Mouse (Mus musculus): ENCODE measurements around the gene Prr15l. TPM values are rescaled to one million over a fixed set of nuclear protein-coding genes. Genes with fewer than 3 reads are reported as not detected.

Gene Prr15l
- polyA plus RNA-seq (2016; fragmentation: Nextera tagmentation; extraction: Ambion mirVana): 0.84 and 1.1 TPM in 2 replicates

- H3K4me2 ChIP-seq: no peak within 1 kb of the TSS
- no peak within 1 kb of the TSS for H3K4me3 ChIP-seq (replicated peaks)
- H3K4me1 ChIP-seq (replicated peaks): no peaks in the 10 kb centered on the region; the same call in 1 of the 2 replicates
- ATAC-seq (ENCODE audit: insufficient number of reproducible peaks, insufficient read depth, low FRiP score, low TSS enrichment, low read depth): no peak
- H3K9me3 ChIP-seq: no peaks in the 10 kb centered on the region
- no peaks in the 10 kb centered on the region for H3K36me3 ChIP-seq
- H3K27ac ChIP-seq: no peak within 1 kb of the TSS
- H3K27me3 ChIP-seq: peaks cover 53% of the 10 kb centered on the region
- no peak within 1 kb of the TSS for H3K9ac ChIP-seq (replicated peaks)
- WGBS: 46% methylated on average over 2 of the region's 2 CpGs
Observed at GRCm38 (mm10) chr11:96928088-96928487, at the start of gene Prr15l. Gene Prr15l, plus strand, starts transcription at chr11:96928104.

GRCm38 (mm10) chr11:96878715-96879114 is 49.2 kb upstream of the Prr15l start:
- 82% methylated on average over 3 of the region's 3 CpGs for whole genome bisulfite sequencing
- H3K9ac ChIP-seq (replicated peaks): no peak overlapping the region
- peaks cover 3% of the 10 kb centered on the region; the same call in 1 of the 2 replicates for H3K27me3 ChIP-seq
- peaks cover 28% of the 10 kb centered on the region for H3K4me1 ChIP-seq (replicated peaks)
- H3K27ac ChIP-seq: no peak overlapping the region
- H3K9me3 ChIP-seq: no peaks in the 10 kb centered on the region
- no peaks in the 10 kb centered on the region for H3K36me3 ChIP-seq
- H3K4me2 ChIP-seq: no peak overlapping the region
- H3K4me3 ChIP-seq (replicated peaks): no peak overlapping the region
- ATAC-seq (ENCODE audit: insufficient number of reproducible peaks, insufficient read depth, low FRiP score, low TSS enrichment, low read depth): no peak

GRCm38 (mm10) chr11:96879359-96879758 is 48.5 kb upstream of the Prr15l start:
- H3K4me1 ChIP-seq (replicated peaks): peaks cover 23% of the 10 kb centered on the region
- no peak for ATAC-seq (ENCODE audit: insufficient number of reproducible peaks, insufficient read depth, low FRiP score, low TSS enrichment, low read depth)
- no peaks in the 10 kb centered on the region for H3K36me3 ChIP-seq
- no peak overlapping the region for H3K4me2 ChIP-seq
- no peak overlapping the region for H3K9ac ChIP-seq (replicated peaks)
- no peak overlapping the region for H3K4me3 ChIP-seq (replicated peaks)
- 56% methylated on average over 7 of the region's 7 CpGs for WGBS
- H3K27me3 ChIP-seq: peaks cover 3% of the 10 kb centered on the region; the same call in 1 of the 2 replicates
- no peak overlapping the region for H3K27ac ChIP-seq
- no peaks in the 10 kb centered on the region for H3K9me3 ChIP-seq

GRCm38 (mm10) chr11:96880296-96880695 is 47.6 kb upstream of the Prr15l start:
- no peak for ATAC-seq (ENCODE audit: insufficient number of reproducible peaks, insufficient read depth, low FRiP score, low TSS enrichment, low read depth)
- Histone ChIP-seq H3K36me3 (no peaks in the 10 kb centered on the region), H3K4me1 (replicated peaks) (peaks cover 16% of the 10 kb centered on the region), H3K27me3 (peaks cover 3% of the 10 kb centered on the region; the same call in 1 of the 2 replicates), H3K9ac (replicated peaks) (no peak overlapping the region), H3K4me3 (replicated peaks) (no peak overlapping the region), H3K9me3 (no peaks in the 10 kb centered on the region), H3K4me2 (no peak overlapping the region), H3K27ac (no peak overlapping the region)
- 93% methylated on average over 9 of the region's 9 CpGs for WGBS

- Histone ChIP-seq H3K4me2 (no peak overlapping the region), H3K4me1 (replicated peaks) (peaks cover 9% of the 10 kb centered on the region), H3K9ac (replicated peaks) (peak overlapping the region; percentile 47), H3K27ac (no peak overlapping the region), H3K9me3 (no peaks in the 10 kb centered on the region), H3K27me3 (no peaks in the 10 kb centered on the region), H3K36me3 (no peaks in the 10 kb centered on the region), H3K4me3 (replicated peaks) (no peak overlapping the region)
- ATAC-seq (ENCODE audit: insufficient number of reproducible peaks, insufficient read depth, low FRiP score, low TSS enrichment, low read depth): no peak
- WGBS: 8% methylated on average over 5 of the region's 5 CpGs
Observed at GRCm38 (mm10) chr11:96885901-96886340, 42.0 kb upstream of the Prr15l start.

- no peaks in the 10 kb centered on the region for H3K27me3 ChIP-seq
- H3K9ac ChIP-seq (replicated peaks): no peak overlapping the region
- no peaks in the 10 kb centered on the region for H3K9me3 ChIP-seq
- H3K4me2 ChIP-seq: no peak overlapping the region
- no peak for ATAC-seq (ENCODE audit: insufficient number of reproducible peaks, insufficient read depth, low FRiP score, low TSS enrichment, low read depth)
- no peaks in the 10 kb centered on the region for H3K36me3 ChIP-seq
- no peak overlapping the region for H3K4me3 ChIP-seq (replicated peaks)
- WGBS: 83% methylated on average over 8 of the region's 8 CpGs
- H3K27ac ChIP-seq: peak overlapping the region; percentile 41; the same call in 1 of the 2 replicates
- peaks cover 9% of the 10 kb centered on the region for H3K4me1 ChIP-seq (replicated peaks)
Observed at GRCm38 (mm10) chr11:96886942-96887546, 40.9 kb upstream of the Prr15l start.

GRCm38 (mm10) chr11:96891784-96892527 is 35.9 kb upstream of the Prr15l start:
- Histone ChIP-seq H3K9ac (replicated peaks) (0 out of 2 replicates have a peak overlapping the region, but pooled peaks have one; percentile 12), H3K36me3 (no peaks in the 10 kb centered on the region), H3K27ac (no peak overlapping the region), H3K4me3 (replicated peaks) (no peak overlapping the region), H3K9me3 (no peaks in the 10 kb centered on the region), H3K27me3 (no peaks in the 10 kb centered on the region), H3K4me2 (no peak overlapping the region), H3K4me1 (replicated peaks) (peaks cover 3% of the 10 kb centered on the region; the same call in 1 of the 2 replicates)
- no peak for ATAC-seq (ENCODE audit: insufficient number of reproducible peaks, insufficient read depth, low FRiP score, low TSS enrichment, low read depth)
- 19% methylated on average over 14 of the region's 14 CpGs for WGBS

GRCm38 (mm10) chr11:96893203-96893842 is 34.6 kb upstream of the Prr15l start:
- no peak for ATAC-seq (ENCODE audit: insufficient number of reproducible peaks, insufficient read depth, low FRiP score, low TSS enrichment, low read depth)
- 66% methylated on average over 11 of the region's 11 CpGs for WGBS
- no peak overlapping the region for H3K9ac ChIP-seq (replicated peaks)
- H3K27ac ChIP-seq: no peak overlapping the region
- H3K4me3 ChIP-seq (replicated peaks): no peak overlapping the region
- no peak overlapping the region for H3K4me2 ChIP-seq
- no peaks in the 10 kb centered on the region for H3K9me3 ChIP-seq
- no peaks in the 10 kb centered on the region for H3K36me3 ChIP-seq
- H3K27me3 ChIP-seq: no peaks in the 10 kb centered on the region
- H3K4me1 ChIP-seq (replicated peaks): peaks cover 3% of the 10 kb centered on the region; the same call in 1 of the 2 replicates

GRCm38 (mm10) chr11:96895886-96896285 is 32.0 kb upstream of the Prr15l start:
- no peaks in the 10 kb centered on the region for H3K9me3 ChIP-seq
- no peak overlapping the region for H3K27ac ChIP-seq
- H3K9ac ChIP-seq (replicated peaks): no peak overlapping the region
- no peaks in the 10 kb centered on the region for H3K36me3 ChIP-seq
- H3K27me3 ChIP-seq: no peaks in the 10 kb centered on the region
- no peak for ATAC-seq (ENCODE audit: insufficient number of reproducible peaks, insufficient read depth, low FRiP score, low TSS enrichment, low read depth)
- WGBS: 80% methylated on average over 4 of the region's 4 CpGs
- H3K4me3 ChIP-seq (replicated peaks): no peak overlapping the region
- peaks cover 13% of the 10 kb centered on the region for H3K4me1 ChIP-seq (replicated peaks)
- no peak overlapping the region for H3K4me2 ChIP-seq

GRCm38 (mm10) chr11:96899449-96900306 is 28.2 kb upstream of the Prr15l start:
- Histone ChIP-seq H3K9me3 (no peaks in the 10 kb centered on the region), H3K4me2 (peak overlapping the region; percentile 8; the same call in 1 of the 2 replicates), H3K36me3 (no peaks in the 10 kb centered on the region), H3K27me3 (peaks cover 6% of the 10 kb centered on the region; the same call in 1 of the 2 replicates), H3K27ac (no peak overlapping the region), H3K4me1 (replicated peaks) (peaks cover 29% of the 10 kb centered on the region), H3K9ac (replicated peaks) (peak overlapping the region; percentile 48), H3K4me3 (replicated peaks) (no peak overlapping the region)
- WGBS: 40% methylated on average over 13 of the region's 13 CpGs
- no peak for ATAC-seq (ENCODE audit: insufficient number of reproducible peaks, insufficient read depth, low FRiP score, low TSS enrichment, low read depth)

Measured in limb, embryonic 12.5 days (tissue).